Mouse (Mus musculus) C2C12 (cell line): Measurements from ENCODE around the gene Tmem191c.

Experiments used
- CEBPB ChIP-seq: IDR thresholded peaks from one replicate; pipeline ENCODE4 v1.6.1; 2011; ENCODE audit warnings: low read depth, mild to moderate bottlenecking, control low read depth, moderate library complexity
- CTCF ChIP-seq: IDR thresholded peaks from one replicate; pipeline ENCODE4 v1.5.1; 2011; ENCODE audit not compliant: control insufficient read depth, insufficient read depth, insufficient read length
- MAX ChIP-seq: IDR thresholded peaks from one replicate; pipeline ENCODE4 v1.6.1; 2011; ENCODE audit warnings: mild to moderate bottlenecking, control low read depth
- MYOD1 ChIP-seq: IDR thresholded peaks from one replicate; pipeline ENCODE4 v1.6.1; 2011; ENCODE audit warnings: low read depth; ENCODE audit not compliant: control insufficient read depth, insufficient read length
- USF1 ChIP-seq: IDR thresholded peaks from one replicate; pipeline ENCODE4 v1.6.1; 2011; ENCODE audit warnings: low read depth, mild to moderate bottlenecking, control low read depth, moderate library complexity

DNA sequence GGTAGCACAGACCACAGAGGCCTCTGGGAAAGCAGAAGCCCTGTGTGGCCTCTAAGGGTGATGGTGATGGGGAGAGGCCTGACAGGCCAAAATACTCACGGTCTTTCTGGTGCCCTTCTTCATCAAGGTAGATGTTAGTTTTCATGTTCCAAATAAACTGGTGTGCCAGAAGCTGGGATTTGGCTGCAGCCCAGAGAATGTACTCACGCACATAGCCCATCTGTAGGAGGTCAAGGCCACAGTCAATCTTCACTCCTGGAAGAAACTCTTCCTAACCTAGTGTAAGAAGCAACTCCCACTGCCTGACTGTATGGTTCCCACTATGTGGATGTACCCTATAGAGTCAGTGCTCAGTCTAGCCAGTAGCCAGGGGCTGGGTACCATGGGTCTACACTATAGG is 15.1 kb downstream of the Tmem191c start:
- no peak for TF ChIP-seq CTCF
- no peak for TF ChIP-seq MAX
- no peak for TF ChIP-seq MYOD1
- no peak for TF ChIP-seq USF1
- TF ChIP-seq CEBPB = no peak
